18 mouse cellular contexts compared by ENCODE assay signal in genomic region chr4:154248092-154248805, GRCm38 (mm10). TPM values are rescaled to one million over a fixed set of nuclear protein-coding genes. Genes with fewer than 3 reads are reported as not detected.
A peak's percentile ranks its signal among the peaks of the same experiment; 100 is the strongest.
DNase-seq lines count a peak whose midpoint lies in the region; ATAC-seq and TF ChIP-seq lines count a peak whose summit lies in the region.
"Had no signal": no experiment of that assay in that cellular context is flagged by ENCODE, and none has a peak within 500 bp of the region (broad histone marks: within the 10 kb centered on the region; RNA-seq: fewer than 3 reads in every experiment).

No protein-coding gene starts in this region.

- no peak overlapping the region for H3K27ac ChIP-seq in forebrain, postnatal 0 days (ENCODE audit: low read depth, low read length)
- H3K27ac ChIP-seq in forebrain, embryonic 13.5 days, result no peak overlapping the region
- H3K27ac ChIP-seq in neural tube, embryonic 11.5 days (ENCODE audit: low read depth, low read length), result no peak overlapping the region
- no peak overlapping the region for H3K27ac ChIP-seq in neural tube, embryonic 15.5 days (replicated peaks)
- H3K27ac ChIP-seq in liver, embryonic 12.5 days, result no peak overlapping the region

- H3K27me3 ChIP-seq in forebrain, postnatal 0 days (ENCODE audit: insufficient read depth, low read length), result no peaks in the 10 kb centered on the region
- H3K27me3 ChIP-seq in forebrain, embryonic 13.5 days, result no peaks in the 10 kb centered on the region
- no peaks in the 10 kb centered on the region for H3K27me3 ChIP-seq in neural tube, embryonic 11.5 days (ENCODE audit: control insufficient read depth, insufficient read depth, low read length)
- H3K27me3 ChIP-seq in neural tube, embryonic 15.5 days (replicated peaks), result no peaks in the 10 kb centered on the region
- H3K27me3 ChIP-seq in liver, embryonic 12.5 days (replicated peaks), result peaks cover 14% of the 10 kb centered on the region; the same call in 1 of the 2 replicates

- no peak overlapping the region for H3K4me3 ChIP-seq in forebrain, postnatal 0 days (ENCODE audit: low read depth, low read length)
- no peak overlapping the region for H3K4me3 ChIP-seq in forebrain, embryonic 13.5 days
- no peak overlapping the region for H3K4me3 ChIP-seq in neural tube, embryonic 11.5 days (ENCODE audit: low read depth, low read length)
- no peak overlapping the region for H3K4me3 ChIP-seq in neural tube, embryonic 15.5 days (replicated peaks)
- no peak overlapping the region for H3K4me3 ChIP-seq in liver, embryonic 12.5 days
- H3K4me3 ChIP-seq: erythroblast, embryonic 14.5 days had no signal

- no peak overlapping the region for H3K9ac ChIP-seq in forebrain, postnatal 0 days
- no peak overlapping the region for H3K9ac ChIP-seq in forebrain, embryonic 13.5 days
- no peak overlapping the region for H3K9ac ChIP-seq in neural tube, embryonic 11.5 days (ENCODE audit: low read length)
- H3K9ac ChIP-seq in neural tube, embryonic 15.5 days (replicated peaks), result no peak overlapping the region
- no peak overlapping the region for H3K9ac ChIP-seq in liver, embryonic 12.5 days

- no peak for TF ChIP-seq CTCF in forebrain, postnatal 0 days (IDR thresholded peaks at IDR 0.05; ENCODE audit: low read depth)

- 74% methylated on average over 21 of the region's 21 CpGs for WGBS in forebrain, postnatal 0 days
- 80% methylated on average over 21 of the region's 21 CpGs for WGBS in forebrain, embryonic 13.5 days
- 67% methylated on average over 21 of the region's 21 CpGs for WGBS in neural tube, embryonic 11.5 days
- WGBS in neural tube, embryonic 15.5 days, result 74% methylated on average over 21 of the region's 21 CpGs
- 54% methylated on average over 21 of the region's 21 CpGs for WGBS in liver, embryonic 12.5 days (ENCODE audit: insufficient replicate concordance)

- DNase-seq in forebrain, postnatal 0 days, result peak; percentile 44
- peak; percentile 29 for DNase-seq in neural tube, embryonic 11.5 days (ENCODE audit: low spot score)
- DNase-seq in lung, postnatal 25 days (ENCODE audit: low spot score), result no peak
- no peak for DNase-seq in ovary, postnatal 10 days (ENCODE audit: low spot score)
- DNase-seq: cerebellum, adult 11 months; cerebellum, postnatal 36 days; heart, postnatal 36 days; kidney, postnatal 36 days; layer of hippocampus, postnatal 36 days; retina, postnatal 1 day; thymus, postnatal 14 days had no signal

- no peak for ATAC-seq in forebrain, postnatal 0 days
- no peak for ATAC-seq in forebrain, embryonic 13.5 days
- ATAC-seq in neural tube, embryonic 11.5 days (ENCODE audit: insufficient read depth, low FRiP score, low TSS enrichment), result no peak
- no peak for ATAC-seq in neural tube, embryonic 15.5 days (ENCODE audit: low FRiP score)
- ATAC-seq in granulocyte monocyte progenitor cell, adult 5-6 weeks (replicated peaks; ENCODE audit: poor library complexity, severe bottlenecking), result peak; percentile 26
- ATAC-seq in liver, embryonic 12.5 days, result no peak

- H3K4me1 ChIP-seq in forebrain, postnatal 0 days (ENCODE audit: insufficient read depth), result no peaks in the 10 kb centered on the region
- peaks cover 9% of the 10 kb centered on the region; the same call in 1 of the 2 replicates for H3K4me1 ChIP-seq in forebrain, embryonic 13.5 days
- peaks cover 10% of the 10 kb centered on the region for H3K4me1 ChIP-seq in neural tube, embryonic 11.5 days (ENCODE audit: control insufficient read depth, insufficient read depth, low read length)
- peaks cover 33% of the 10 kb centered on the region for H3K4me1 ChIP-seq in neural tube, embryonic 15.5 days
- peaks cover 23% of the 10 kb centered on the region for H3K4me1 ChIP-seq in liver, embryonic 12.5 days

- H3K36me3 ChIP-seq in forebrain, postnatal 0 days (ENCODE audit: insufficient read depth), result no peaks in the 10 kb centered on the region
- no peaks in the 10 kb centered on the region for H3K36me3 ChIP-seq in forebrain, embryonic 13.5 days (ENCODE audit: poor library complexity, severe bottlenecking)
- no peaks in the 10 kb centered on the region for H3K36me3 ChIP-seq in neural tube, embryonic 11.5 days (ENCODE audit: control insufficient read depth, insufficient read depth, low read length)
- no peaks in the 10 kb centered on the region for H3K36me3 ChIP-seq in neural tube, embryonic 15.5 days
- H3K36me3 ChIP-seq in liver, embryonic 12.5 days, result no peaks in the 10 kb centered on the region
- H3K36me3 ChIP-seq: G1E had no signal

- no peak overlapping the region for H3K4me2 ChIP-seq in forebrain, postnatal 0 days (ENCODE audit: low read depth)
- H3K4me2 ChIP-seq in forebrain, embryonic 13.5 days, result no peak overlapping the region
- H3K4me2 ChIP-seq in neural tube, embryonic 11.5 days (ENCODE audit: low read depth), result no peak overlapping the region
- H3K4me2 ChIP-seq in neural tube, embryonic 15.5 days, result no peak overlapping the region
- no peak overlapping the region for H3K4me2 ChIP-seq in liver, embryonic 12.5 days

- H3K9me3 ChIP-seq in forebrain, postnatal 0 days (ENCODE audit: low read length), result no peaks in the 10 kb centered on the region
- H3K9me3 ChIP-seq in forebrain, embryonic 13.5 days (replicated peaks), result no peaks in the 10 kb centered on the region
- H3K9me3 ChIP-seq in neural tube, embryonic 11.5 days (ENCODE audit: control insufficient read depth, low read length), result no peaks in the 10 kb centered on the region
- no peaks in the 10 kb centered on the region for H3K9me3 ChIP-seq in neural tube, embryonic 15.5 days (replicated peaks)
- H3K9me3 ChIP-seq in liver, embryonic 12.5 days (replicated peaks), result no peaks in the 10 kb centered on the region

RNA-seq across cellular contexts. Expression of gene Arhgef16, which starts 53.2 kb away (rescaled TPM):
- 1.1 and 2.4 TPM in 2 replicates for total RNA-seq in forebrain, postnatal 0 days (2014; rRNA removed)
- 1.4 and 1.5 TPM in 2 replicates for polyA plus RNA-seq in forebrain, postnatal 0 days (2015; fragmentation: Nextera tagmentation; extraction: Ambion mirVana)
- polyA plus RNA-seq in forebrain, embryonic 13.5 days (2015; fragmentation: Nextera tagmentation; extraction: Ambion mirVana), result 0.22 and 0.45 TPM in 2 replicates
- 2.0 and 3.3 TPM in 2 replicates for polyA plus RNA-seq in neural tube, embryonic 11.5 days (2014; fragmentation: Nextera tagmentation; extraction: Ambion mirVana)
- polyA plus RNA-seq in neural tube, embryonic 15.5 days (2015; fragmentation: Nextera tagmentation; extraction: Ambion mirVana), result 0.91 and 9.6 TPM in 2 replicates
- not detected in 2 replicates for total RNA-seq in granulocyte monocyte progenitor cell, adult 5-6 weeks (2014; fragmentation: Nextera tagmentation)
- total RNA-seq in granulocyte monocyte progenitor cell, adult 5-6 weeks (2017), result not detected in 2 replicates
- 3.9 and 4.5 TPM in 2 replicates for polyA plus RNA-seq in liver, embryonic 12.5 days (2016; fragmentation: Nextera tagmentation; extraction: Ambion mirVana)
- polyA plus RNA-seq: C2C12, G1E had no signal

Comparison
In these comparisons a context has a peak if more than half of its experiments do, and no peak if none do; other contexts are left out.
1. DNase-seq: peak in forebrain, postnatal 0 days (single experiment) and neural tube, embryonic 11.5 days (single experiment); none in lung, postnatal 25 days (single experiment) and ovary, postnatal 10 days (single experiment).